In genomic region chr9:57903589-57904249, GRCm38 (mm10) we compare ENCODE assay signal across 25 mouse cellular contexts. TPM values are rescaled to one million over a fixed set of nuclear protein-coding genes. Genes with fewer than 3 reads are reported as not detected.
DNase-seq lines count a peak whose midpoint lies in the region; ATAC-seq and TF ChIP-seq lines count a peak whose summit lies in the region.
"Had no signal": no experiment of that assay in that cellular context is flagged by ENCODE, and none has a peak within 500 bp of the region (broad histone marks: within the 10 kb centered on the region; RNA-seq: fewer than 3 reads in every experiment).

No protein-coding gene starts in this region.

- H3K27ac ChIP-seq in heart, embryonic 14.5 days (replicated peaks in 1 of 2; ENCODE audit: control insufficient read depth in 1 of 2, insufficient read depth in 1 of 2, low read depth in 2 of 2, low read length in 2 of 2) = no peak overlapping the region
- no peak overlapping the region for H3K27ac ChIP-seq in liver, embryonic 14.5 days
- no peak overlapping the region for H3K27ac ChIP-seq in liver, embryonic 12.5 days
- H3K27ac ChIP-seq: forebrain, embryonic 12.5 days; hindbrain, embryonic 13.5 days; kidney, postnatal 0 days; liver, embryonic 13.5 days; midbrain, embryonic 10.5 days; midbrain, embryonic 15.5 days had no signal

- TF ChIP-seq POLR2A in myocyte (IDR thresholded peaks at IDR 0.05; ENCODE audit: insufficient read length, low read depth) = no peak

- DNase-seq in gastrocnemius, postnatal 14 days = peak; percentile 8
- DNase-seq in gastrocnemius, postnatal 25 days = no peak
- no peak for DNase-seq in heart, postnatal 36 days
- no peak for DNase-seq in liver, embryonic 14.5 days (ENCODE audit: low read depth in 3 of 3, low spot score in 3 of 3)
- DNase-seq: adrenal gland, postnatal 25 days; cerebellum, adult 18-20 months; kidney, adult 8-10 months; kidney, postnatal 4 days; layer of hippocampus, postnatal 36 days; liver, embryonic 13.5 days; lung, embryonic 14.5 days; right cerebral cortex, postnatal 4 days; thymus, adult 2 months; thymus, postnatal 36 days had no signal

- H3K9me3 ChIP-seq in heart, embryonic 14.5 days (ENCODE audit: control insufficient read depth, low read length) = no peaks in the 10 kb centered on the region
- no peaks in the 10 kb centered on the region for H3K9me3 ChIP-seq in liver, embryonic 14.5 days (ENCODE audit: control insufficient read depth, low read length)
- no peaks in the 10 kb centered on the region for H3K9me3 ChIP-seq in liver, embryonic 12.5 days (replicated peaks)
- H3K9me3 ChIP-seq: forebrain, embryonic 12.5 days; hindbrain, embryonic 13.5 days; liver, embryonic 13.5 days; midbrain, embryonic 10.5 days; midbrain, embryonic 15.5 days had no signal

- H3K4me2 ChIP-seq in heart, embryonic 14.5 days (ENCODE audit: low read length) = no peak overlapping the region
- H3K4me2 ChIP-seq in liver, embryonic 14.5 days (ENCODE audit: low read depth) = no peak overlapping the region
- no peak overlapping the region for H3K4me2 ChIP-seq in liver, embryonic 12.5 days
- peak overlapping the region; percentile 27 for H3K4me2 ChIP-seq in myocyte (ENCODE audit: low read depth)
- H3K4me2 ChIP-seq: forebrain, embryonic 12.5 days; hindbrain, embryonic 13.5 days; liver, embryonic 13.5 days; lung, embryonic 14.5 days; midbrain, embryonic 15.5 days had no signal

- no peak for TF ChIP-seq EP300 in liver, embryonic 14.5 days (IDR thresholded peaks at IDR 0.05; ENCODE audit: low read depth)

- 0 out of 2 replicates have a peak, but pooled peaks have one; percentile 43 for ATAC-seq in heart, embryonic 14.5 days (ENCODE audit: insufficient number of reproducible peaks, insufficient read depth, low FRiP score, low read depth)
- ATAC-seq in liver, embryonic 14.5 days (ENCODE audit: insufficient read depth) = no peak
- no peak for ATAC-seq in liver, embryonic 12.5 days
- ATAC-seq: CD4-positive, CD25-positive, alpha-beta regulatory T cell, adult 4 months; intestine, embryonic 16.5 days; midbrain, embryonic 15.5 days had no signal

- peak; percentile 15; the same call in 1 of the 2 replicates for TF ChIP-seq CTCF in liver, embryonic 14.5 days (IDR thresholded peaks at IDR 0.05; ENCODE audit: low read depth)

- H3ac ChIP-seq in myocyte (ENCODE audit: control insufficient read depth, insufficient read length) = no peak overlapping the region

- H3K4me3 ChIP-seq in heart, embryonic 14.5 days (ENCODE audit: control insufficient read depth in 1 of 2, insufficient read depth in 1 of 2, low read depth in 1 of 2, low read length in 2 of 2) = no peak overlapping the region
- no peak overlapping the region for H3K4me3 ChIP-seq in liver, embryonic 14.5 days (ENCODE audit: insufficient read depth in 1 of 2, low read depth in 2 of 2, low read length in 2 of 2)
- H3K4me3 ChIP-seq in liver, embryonic 12.5 days = no peak overlapping the region
- H3K4me3 ChIP-seq in myocyte = no peak overlapping the region
- H3K4me3 ChIP-seq: erythroblast, embryonic 14.5 days; forebrain, embryonic 12.5 days; hindbrain, embryonic 13.5 days; liver, embryonic 13.5 days; midbrain, embryonic 10.5 days; midbrain, embryonic 15.5 days had no signal

- H3K36me3 ChIP-seq in heart, embryonic 14.5 days (ENCODE audit: control insufficient read depth, insufficient read depth, low read length) = no peaks in the 10 kb centered on the region
- no peaks in the 10 kb centered on the region for H3K36me3 ChIP-seq in liver, embryonic 14.5 days (replicated peaks; ENCODE audit: control insufficient read depth, insufficient read depth, low read depth)
- H3K36me3 ChIP-seq in liver, embryonic 12.5 days = no peaks in the 10 kb centered on the region
- no peaks in the 10 kb centered on the region for H3K36me3 ChIP-seq in myocyte (ENCODE audit: control insufficient read depth, insufficient read depth)
- H3K36me3 ChIP-seq: forebrain, embryonic 12.5 days; hindbrain, embryonic 13.5 days; liver, embryonic 13.5 days; midbrain, embryonic 10.5 days; midbrain, embryonic 15.5 days had no signal

- no peaks in the 10 kb centered on the region for H3K79me2 ChIP-seq in myocyte (ENCODE audit: control insufficient read depth, insufficient read depth)

- H3K4me1 ChIP-seq in heart, embryonic 14.5 days (ENCODE audit: control insufficient read depth in 2 of 2, insufficient read depth in 2 of 2, low read length in 2 of 2) = peaks cover 4 to 16% of the 10 kb centered on the region in 2 experiments; a peak in 3 of 4 replicates
- peaks cover 0 to 2% of the 10 kb centered on the region in 2 experiments; a peak in 1 of 4 replicates for H3K4me1 ChIP-seq in liver, embryonic 14.5 days (replicated peaks; ENCODE audit: control insufficient read depth in 2 of 2, insufficient read depth in 2 of 2, low read length in 1 of 2)
- H3K4me1 ChIP-seq in liver, embryonic 12.5 days = no peaks in the 10 kb centered on the region

- WGBS in heart, embryonic 14.5 days = 36% methylated on average over 8 of the region's 8 CpGs
- WGBS in liver, embryonic 14.5 days (ENCODE audit: insufficient replicate concordance) = 52% methylated on average over 8 of the region's 8 CpGs
- 61% methylated on average over 8 of the region's 8 CpGs for WGBS in liver, embryonic 12.5 days (ENCODE audit: insufficient replicate concordance)

- no peak overlapping the region for H3K9ac ChIP-seq in heart, embryonic 14.5 days (ENCODE audit: low read length)
- H3K9ac ChIP-seq in liver, embryonic 14.5 days (replicated peaks) = no peak overlapping the region
- no peak overlapping the region for H3K9ac ChIP-seq in liver, embryonic 12.5 days
- H3K9ac ChIP-seq: forebrain, embryonic 12.5 days; hindbrain, embryonic 13.5 days; liver, embryonic 13.5 days; lung, embryonic 14.5 days; midbrain, embryonic 15.5 days had no signal

- H3K27me3 ChIP-seq in heart, embryonic 14.5 days (ENCODE audit: control insufficient read depth, insufficient read depth, low read length) = no peaks in the 10 kb centered on the region
- no peaks in the 10 kb centered on the region for H3K27me3 ChIP-seq in liver, embryonic 14.5 days (ENCODE audit: control insufficient read depth, insufficient read depth, low read length)
- no peaks in the 10 kb centered on the region for H3K27me3 ChIP-seq in liver, embryonic 12.5 days (replicated peaks)
- no peaks in the 10 kb centered on the region for H3K27me3 ChIP-seq in myocyte (ENCODE audit: control insufficient read depth, insufficient read depth, insufficient read length)
- H3K27me3 ChIP-seq: forebrain, embryonic 12.5 days; liver, embryonic 13.5 days; midbrain, embryonic 15.5 days had no signal

- intact Hi-C loops in gastrocnemius, postnatal 14 days (cut with DNase I; ENCODE audit: low total_unique reads) = no loop called here
- intact Hi-C loops in heart, postnatal 36 days (cut with DNase I) = no loop called here

TF ChIP-seq in myocyte, 11 proteins besides CTCF, POLR2A, EP300 and RAD21:
- TF ChIP-seq TCF12 (IDR thresholded peaks at IDR 0.05; ENCODE audit: insufficient read depth, poor library complexity, severe bottlenecking) (peak; percentile 56), MYOD1 (IDR thresholded peaks at IDR 0.05; ENCODE audit: control insufficient read depth in 1 of 3, insufficient read length in 2 of 3, low read depth in 2 of 3) (peak; percentile 41 to 89 (median 81)), TCF3 (IDR thresholded peaks at IDR 0.05; ENCODE audit: insufficient read length, low read depth) (peak; percentile 81), MAX (IDR thresholded peaks at IDR 0.05; ENCODE audit: low read depth) (no peak), MYOG (IDR thresholded peaks at IDR 0.05; ENCODE audit: control insufficient read depth in 1 of 3, insufficient read depth in 1 of 3, insufficient read length in 2 of 3, low read depth in 2 of 3) (peak; percentile 45 to 89 (median 66))

RNA-seq across cellular contexts. Expression of gene Ubl7, which starts 7.1 kb away (rescaled TPM):
- 10 to 100 TPM; 52.3 to 55.3 TPM for total RNA-seq in gastrocnemius, postnatal 14 days (2021)
- total RNA-seq in gastrocnemius, postnatal 25 days (2021) = 10 to 100 TPM; 62.2 to 63.6 TPM
- 107 and 114 TPM in 2 replicates for polyA plus RNA-seq in heart, embryonic 14.5 days (2014; fragmentation: Nextera tagmentation; extraction: Ambion mirVana)
- total RNA-seq in heart, postnatal 36 days (2021) = 10 to 100 TPM; 78.9 to 82.4 TPM
- 25.4 and 35.6 TPM in 2 replicates for polyA plus RNA-seq in liver, embryonic 14.5 days (2012; rRNA removed)
- polyA plus RNA-seq in liver, embryonic 14.5 days (2014; fragmentation: Nextera tagmentation; extraction: Ambion mirVana) = 44.8 and 46.6 TPM in 2 replicates
- polyA plus RNA-seq in liver, embryonic 12.5 days (2016; fragmentation: Nextera tagmentation; extraction: Ambion mirVana) = 69.3 and 69.8 TPM in 2 replicates
- polyA plus RNA-seq in myocyte (2012; fragmentation: generic; extraction: Trizol) = 62.0 TPM

RNA-seq across cellular contexts. Expression of gene Sema7a, which starts 36.2 kb away (rescaled TPM):
- 10 to 100 TPM; 16.8 to 21.0 TPM for total RNA-seq in gastrocnemius, postnatal 14 days (2021)
- 1 to 10 TPM; 8.8 to 9.8 TPM for total RNA-seq in gastrocnemius, postnatal 25 days (2021)
- polyA plus RNA-seq in heart, embryonic 14.5 days (2014; fragmentation: Nextera tagmentation; extraction: Ambion mirVana) = 0.70 and 0.74 TPM in 2 replicates
- 10 to 100 TPM; 20.0 to 20.8 TPM for total RNA-seq in heart, postnatal 36 days (2021)
- polyA plus RNA-seq in liver, embryonic 14.5 days (2012; rRNA removed) = 0.08 and 0.14 TPM in 2 replicates
- polyA plus RNA-seq in liver, embryonic 14.5 days (2014; fragmentation: Nextera tagmentation; extraction: Ambion mirVana) = not detected in 2 replicates
- polyA plus RNA-seq in liver, embryonic 12.5 days (2016; fragmentation: Nextera tagmentation; extraction: Ambion mirVana) = not detected in 2 replicates
- polyA plus RNA-seq in myocyte (2012; fragmentation: generic; extraction: Trizol) = 27.4 TPM
- polyA plus RNA-seq: CD4-positive, CD25-positive, alpha-beta regulatory T cell, adult 4 months; liver, embryonic 13.5 days had no signal

Comparison
In these comparisons a context has a peak if more than half of its experiments do, and no peak if none do; other contexts are left out.
1. RNA of gene Sema7a, which starts 36.2 kb away (polyA plus RNA-seq): 27.4 TPM in myocyte (single experiment); 0.70 to 0.74 TPM in heart, embryonic 14.5 days, 0.08 to 0.14 TPM in liver, embryonic 14.5 days and not detected in liver, embryonic 12.5 days; every median in the first group is over 10 times any median in the second.